Mouse (Mus musculus): ENCODE results near the gene Mad2l1bp. TPM values are rescaled to one million over a fixed set of nuclear protein-coding genes. Genes with fewer than 3 reads are reported as not detected.

Gene Mad2l1bp
- total RNA-seq, 2 experiments from 2014 or later = 10.7 to 11.1 TPM

- no peak for DNase-seq (ENCODE audit: low spot score in 2 of 2)
Observed at GRCm38 (mm10) chr17:46115489-46115888, 37.9 kb downstream of the Mad2l1bp start.

- peak; percentile 78 to 85 for DNase-seq (ENCODE audit: low spot score in 2 of 2)
Observed at GRCm38 (mm10) chr17:46110402-46111289, 42.7 kb downstream of the Mad2l1bp start, which contains the start of gene Mrps18a. Gene Mrps18a (plus strand): TSS chr17:46110986.

GRCm38 (mm10) chr17:46108286-46108685 lies 45.1 kb downstream of the Mad2l1bp start:
- no peak for DNase-seq (ENCODE audit: low spot score in 2 of 2)

GRCm38 (mm10) chr17:46104487-46104886 lies 48.9 kb downstream of the Mad2l1bp start:
- peak in 1 of 2 experiments; percentile 36 for DNase-seq (ENCODE audit: low spot score in 2 of 2)

GRCm38 (mm10) chr17:46102608-46103159 lies 50.7 kb downstream of the Mad2l1bp start:
- DNase-seq (ENCODE audit: low spot score in 2 of 2) = no peak

- DNase-seq (ENCODE audit: low spot score in 2 of 2) = no peak
Observed at GRCm38 (mm10) chr17:46101906-46102305, 51.4 kb downstream of the Mad2l1bp start.

- no peak for DNase-seq (ENCODE audit: low spot score in 2 of 2)
Observed at GRCm38 (mm10) chr17:46098525-46098924, 54.8 kb downstream of the Mad2l1bp start.

Other genes starting within 250 kb of the Mad2l1bp start
- 10 to 100 TPM; 92.2 to 97.0 TPM for gene Vegfa, start 121.2 kb downstream of the Mad2l1bp start, total RNA-seq (2021)
- gene Mrps18a, start 42.6 kb downstream of the Mad2l1bp start, total RNA-seq (2021) = 10 to 100 TPM; 80.8 to 82.4 TPM
- 10 to 100 TPM; 39.8 to 41.3 TPM for gene Rsph9, start 9.3 kb downstream of the Mad2l1bp start, total RNA-seq (2021)
- 100 to 1,000 TPM in 1 of 2 experiments, 10 to 100 TPM in 1; 86.9 to 100 TPM for gene Gtpbp2, start 7.5 kb upstream of the Mad2l1bp start, total RNA-seq (2021)
- gene Polh, start 49.1 kb upstream of the Mad2l1bp start, total RNA-seq (2021) = 1 to 10 TPM; 6.8 to 7.5 TPM
- gene Xpo5, start 49.2 kb upstream of the Mad2l1bp start, total RNA-seq (2021) = 10 to 100 TPM; 43.0 to 43.9 TPM
- 10 to 100 TPM; 37.2 to 40.1 TPM for gene Polr1c, start 94.5 kb upstream of the Mad2l1bp start, total RNA-seq (2021)
- 10 to 100 TPM; 68.7 to 70.3 TPM for gene Yipf3, start 94.5 kb upstream of the Mad2l1bp start, total RNA-seq (2021)
- gene Lrrc73, start 100.0 kb upstream of the Mad2l1bp start, total RNA-seq (2021) = 10 to 100 TPM; 88.1 to 93.6 TPM
- gene Tjap1, start 129.5 kb upstream of the Mad2l1bp start, total RNA-seq (2021) = 10 to 100 TPM; 39.0 to 41.0 TPM
- 10 to 100 TPM; 44.4 to 52.4 TPM for gene Dlk2, start 143.9 kb upstream of the Mad2l1bp start, total RNA-seq (2021)
- gene Abcc10, start 174.8 kb upstream of the Mad2l1bp start, total RNA-seq (2021) = 1 to 10 TPM; 9.3 to 9.6 TPM
- gene Zfp318, start 230.2 kb upstream of the Mad2l1bp start, total RNA-seq (2021) = 10 to 100 TPM; 78.1 to 81.5 TPM